Mouse (Mus musculus): ENCODE results near the gene Gpa33.

- TF ChIP-seq GATA1 (IDR thresholded peaks at IDR 0.05; ENCODE audit: low read depth, low read length) (no peak), CTCF (IDR thresholded peaks at IDR 0.05 in 2 of 3, conservative IDR thresholded peaks at IDR 0.05 in 1 of 3; ENCODE audit: control insufficient read depth in 1 of 3, insufficient read depth in 1 of 3, low read depth in 2 of 3, low read length in 3 of 3, poor library complexity in 1 of 3, severe bottlenecking in 1 of 3) (no peak), SMC3 (IDR thresholded peaks at IDR 0.05; ENCODE audit: low read depth, low read length) (no peak), MAX (IDR thresholded peaks at IDR 0.05; ENCODE audit: low read length) (no peak), POLR2A (IDR thresholded peaks at IDR 0.05; ENCODE audit: control insufficient read depth in 1 of 2, insufficient read depth in 1 of 2, low read depth in 1 of 2, low read length in 2 of 2, poor library complexity in 1 of 2) (no peak), EP300 (IDR thresholded peaks at IDR 0.05; ENCODE audit: low read depth in 1 of 2, low read length in 2 of 2) (no peak), MEF2A (IDR thresholded peaks at IDR 0.05; ENCODE audit: extremely low read depth, insufficient replicate concordance, low read depth, low read length, poor library complexity, severe bottlenecking) (no peak), TBP (IDR thresholded peaks at IDR 0.05; ENCODE audit: low read depth, low read length) (no peak), NELFE (IDR thresholded peaks at IDR 0.05; ENCODE audit: low read depth, low read length) (no peak), RAD21 (IDR thresholded peaks at IDR 0.05; ENCODE audit: low read depth, low read length) (no peak), MXI1 (IDR thresholded peaks at IDR 0.05; ENCODE audit: low read depth, low read length) (no peak), USF1 (IDR thresholded peaks at IDR 0.05; ENCODE audit: low read depth, low read length) (no peak), GABPA (IDR thresholded peaks at IDR 0.05; ENCODE audit: low read depth, low read length) (no peak), ZNF384 (IDR thresholded peaks at IDR 0.05; ENCODE audit: low read depth, low read length) (no peak)
Observed at GRCm38 (mm10) chr1:166123751-166124150, 6.3 kb upstream of the Gpa33 start.

Data from MEL (cell line).